Mouse (Mus musculus) forelimb bud, embryonic 11.5 days (tissue): Measurements from ENCODE around the gene Mptx2.
"Not testable (repeated sequence)": the region's sequence is repeated elsewhere in the genome, so short reads cannot be mapped to it uniquely, and the experiment has no call there.

Experiments
- DNase-seq: peaks from one replicate; pipeline ENCODE4 v3.0.0-alpha.2; 2012; ENCODE audit warnings: low read depth, low spot score

Mptx2 gene

GRCm38 (mm10) chr1:173277677-173278076, at the start of gene Mptx2:
Gene Mptx2, minus strand, starts transcription at chr1:173277777.
- DNase-seq, result no peak

DNA sequence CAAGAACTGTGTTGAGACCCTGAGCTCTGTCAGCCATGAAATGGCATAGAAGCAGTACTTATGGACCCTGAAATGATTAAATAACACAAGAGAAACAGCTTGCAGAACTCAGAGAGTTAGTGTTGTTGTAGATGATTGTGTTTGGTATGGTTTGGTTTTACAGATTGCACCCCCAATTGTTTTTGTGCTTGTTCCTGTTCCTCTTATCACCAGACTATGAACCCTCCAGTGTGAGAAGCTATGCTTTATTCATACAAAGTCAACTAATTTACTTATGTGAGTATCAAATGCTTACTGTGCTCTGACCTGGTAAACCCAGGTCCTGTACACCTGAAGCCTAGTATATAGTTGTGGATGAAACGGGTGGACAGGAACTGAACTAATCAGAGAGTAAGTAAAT, 49.0 kb upstream of the Mptx2 start:
- no peak for DNase-seq

GRCm38 (mm10) chr1:173325395-173325794, 47.8 kb upstream of the Mptx2 start:
- DNase-seq, result no peak

DNA sequence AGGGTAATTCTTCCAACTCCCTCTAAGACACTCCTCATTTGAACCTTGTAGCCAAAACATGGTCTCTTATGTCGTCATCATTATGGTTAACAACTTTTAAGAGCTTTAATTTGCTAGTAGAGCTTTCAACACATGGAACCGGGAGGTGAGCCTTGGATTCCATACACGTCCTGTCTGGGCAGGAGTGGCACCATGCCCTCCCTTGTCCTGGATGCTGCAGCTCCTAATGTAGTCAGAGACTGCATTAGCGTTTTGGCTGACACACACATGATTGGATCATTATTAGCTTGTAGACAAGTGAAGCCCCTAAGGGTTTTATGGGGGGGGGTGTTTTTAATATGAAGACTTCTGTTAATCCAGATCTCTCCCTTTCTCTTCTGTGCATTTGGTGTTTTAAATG, 47.4 kb upstream of the Mptx2 start:
- no peak for DNase-seq

DNA sequence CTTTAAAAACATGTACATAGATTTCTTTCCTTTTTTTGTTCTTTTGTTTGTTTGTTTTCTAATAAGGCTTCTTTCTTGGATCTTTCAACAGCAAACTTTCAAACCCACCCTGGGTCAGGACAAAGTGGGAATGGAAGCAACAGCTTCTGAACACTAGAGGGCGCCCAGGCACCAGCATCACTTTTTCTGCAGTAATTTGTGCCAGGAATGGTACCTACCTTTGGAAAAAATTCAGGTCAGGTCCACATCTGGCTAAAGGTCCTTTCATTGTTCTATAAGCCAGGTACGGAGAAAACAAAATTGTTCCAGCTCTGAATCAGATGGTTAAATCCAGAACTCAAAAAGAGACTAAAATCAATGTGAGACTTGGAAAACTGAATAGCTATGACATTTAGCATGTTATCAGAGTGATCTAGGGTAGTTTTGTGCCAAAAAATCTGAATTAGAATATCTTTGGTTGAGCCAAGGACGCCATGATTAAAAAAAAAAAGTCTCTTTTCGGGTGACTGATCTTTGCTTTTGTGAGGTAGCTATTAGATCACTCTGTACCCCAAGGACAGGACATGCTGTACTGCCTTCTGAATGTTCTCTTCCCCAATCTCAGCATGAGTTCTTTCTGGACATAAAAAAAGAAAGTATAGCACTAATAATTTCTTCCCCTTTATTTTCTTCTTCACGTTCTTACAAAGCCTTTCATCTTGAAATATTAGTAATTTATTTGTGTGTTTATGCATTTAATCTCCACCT, 46.4 kb upstream of the Mptx2 start:
- peak; percentile 34 for DNase-seq

DNA sequence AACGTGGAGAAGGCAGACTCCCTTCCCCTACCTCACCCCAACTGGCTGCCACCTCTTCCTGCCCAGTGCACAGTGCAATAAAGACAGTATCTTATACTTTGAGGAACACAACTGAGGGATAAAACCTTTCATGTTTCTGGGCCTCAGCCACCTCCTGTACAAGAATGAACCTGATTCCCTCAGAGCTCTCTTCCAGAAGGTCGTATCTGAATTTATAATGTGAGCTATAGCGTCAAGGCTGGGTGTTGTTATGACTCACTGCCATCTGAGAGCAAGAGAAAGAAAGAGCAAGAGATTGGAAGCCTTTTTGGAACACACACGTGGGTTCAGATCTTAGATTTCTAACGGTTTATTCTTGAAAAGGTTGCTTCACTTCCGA, 44.7 kb upstream of the Mptx2 start:
- DNase-seq, result no peak

GRCm38 (mm10) chr1:173321593-173322248, 44.1 kb upstream of the Mptx2 start:
- no peak for DNase-seq

- no peak for DNase-seq
These were observed 40.4 kb upstream of the Mptx2 start for GRCm38 (mm10) chr1:173317925-173318477.

DNA sequence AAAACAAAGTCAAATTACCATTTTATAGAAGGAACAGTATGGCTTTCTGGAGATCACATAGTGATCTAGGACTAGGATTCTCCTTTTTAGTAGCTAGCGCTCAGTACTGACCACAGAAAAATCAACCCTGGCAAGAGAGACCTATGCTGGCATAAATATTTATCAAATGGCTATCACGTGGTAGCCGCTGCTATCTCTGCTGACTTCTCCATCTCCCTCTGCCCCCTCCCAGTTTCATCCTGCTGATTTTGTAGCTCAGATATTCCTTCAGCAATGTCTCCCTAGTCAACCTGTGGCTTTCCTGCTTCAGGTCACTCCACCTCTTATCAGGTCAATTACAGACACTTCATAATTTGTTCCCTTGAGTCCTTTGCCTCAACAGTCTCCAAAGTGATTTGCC, 38.1 kb upstream of the Mptx2 start:
- no peak for DNase-seq

- not testable (repeated sequence) for DNase-seq
These were observed 36.0 kb upstream of the Mptx2 start for GRCm38 (mm10) chr1:173313535-173314050.

- not testable (repeated sequence) for DNase-seq
These were observed 25.2 kb upstream of the Mptx2 start for GRCm38 (mm10) chr1:173302795-173303194.

DNA sequence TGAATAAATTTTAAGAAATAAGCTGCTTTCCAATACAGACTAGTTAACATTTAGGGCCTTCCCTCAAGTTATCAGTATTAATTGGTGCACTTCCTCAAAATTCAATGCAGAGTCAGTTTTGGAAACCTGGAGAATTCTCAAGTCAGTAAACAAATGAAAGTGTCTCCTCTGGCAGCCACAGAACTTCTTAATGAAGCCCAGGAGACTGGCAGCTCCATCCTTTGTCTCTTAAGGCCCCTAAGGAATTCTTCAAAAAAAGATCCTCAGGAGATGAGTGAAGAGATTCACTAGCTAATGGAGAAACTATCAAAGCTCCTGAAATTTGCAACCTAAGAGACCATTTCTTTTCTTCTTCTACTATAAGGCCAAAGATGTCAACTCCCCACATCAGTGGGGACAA, 11.9 kb downstream of the Mptx2 start, which contains the start of gene Olfr418:
TSS of gene Olfr418 (plus strand) at position 301 of the 400 bp plus-strand sequence.
- DNase-seq, result no peak

- DNase-seq, result no peak
These were observed 27.7 kb downstream of the Mptx2 start for GRCm38 (mm10) chr1:173249888-173250287.

DNA sequence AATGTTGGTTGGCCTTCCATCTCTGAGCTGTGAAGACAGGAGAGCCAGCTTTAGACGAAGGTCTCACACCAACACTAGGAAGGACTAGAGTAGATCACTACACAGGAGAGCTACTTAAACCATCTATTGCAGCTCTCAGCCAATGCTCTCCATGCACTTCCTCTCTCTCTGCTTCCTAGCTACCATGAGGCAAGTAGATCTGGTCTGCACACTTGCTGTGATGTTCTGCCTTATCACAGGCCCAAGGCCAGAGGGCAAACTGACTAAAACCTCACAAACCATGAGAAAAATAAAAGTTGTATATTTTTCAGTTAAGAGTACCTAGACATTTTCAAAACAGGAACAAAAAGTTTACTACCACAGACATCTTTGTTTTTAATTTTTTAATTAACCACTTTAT, 40.6 kb downstream of the Mptx2 start:
- not testable (repeated sequence) for DNase-seq

DNA sequence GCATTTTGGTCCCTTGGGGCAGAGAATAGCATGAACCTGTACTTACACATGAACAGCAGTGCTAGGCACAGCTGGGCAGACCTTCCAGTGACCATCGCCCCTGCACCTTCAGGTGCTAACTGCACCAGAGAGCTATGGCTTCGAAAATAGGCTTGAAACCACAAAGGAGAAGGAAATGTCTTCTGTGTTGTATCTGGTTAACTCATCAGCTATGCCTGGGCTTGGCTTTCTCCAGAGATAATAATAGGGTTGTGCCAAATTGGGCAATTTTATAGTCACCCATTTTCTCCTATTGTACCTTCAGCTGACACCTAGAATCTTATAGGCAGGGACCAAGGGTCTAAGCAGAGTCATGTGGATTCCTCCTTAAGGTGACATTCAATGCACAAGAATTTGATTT, 50.5 kb downstream of the Mptx2 start, which contains the start of gene Fcer1a:
TSS of gene Fcer1a (minus strand) at position 134 of the 400 bp plus-strand sequence.
- no peak for DNase-seq
